Mouse (Mus musculus) retina, postnatal 7 days (tissue): Measurements from ENCODE around the gene Fam83c.

Source experiments
- DNase-seq: peaks from one replicate; pipeline ENCODE4 v3.0.0-alpha.2; 2012; ENCODE audit warnings: low read depth, low spot score

Gene Fam83c

GRCm38 (mm10) chr2:155826630-155827424, 7.8 kb downstream of the Fam83c start, which contains the start of gene Eif6:
Eif6 (minus strand) TSS chr2:155826925.
- DNase-seq = peak; percentile 74

GRCm38 (mm10) chr2:155825904-155826629, 8.6 kb downstream of the Fam83c start:
- DNase-seq = no peak

- no peak for DNase-seq
Measured at GRCm38 (mm10) chr2:155823722-155824121, 10.9 kb downstream of the Fam83c start.

GRCm38 (mm10) chr2:155820779-155821178, 13.9 kb downstream of the Fam83c start:
- no peak for DNase-seq

- DNase-seq = no peak
Measured at GRCm38 (mm10) chr2:155819449-155820251, 15.0 kb downstream of the Fam83c start.

GRCm38 (mm10) chr2:155819392-155819448, 15.4 kb downstream of the Fam83c start, which contains the start of gene BC029722:
BC029722 (minus strand) TSS chr2:155819426.
- DNase-seq = no peak

- DNase-seq = peak; percentile 72
Measured at GRCm38 (mm10) chr2:155818596-155819391, 15.9 kb downstream of the Fam83c start.

- DNase-seq = no peak
Measured at GRCm38 (mm10) chr2:155817301-155818245, 17.1 kb downstream of the Fam83c start.

- no peak for DNase-seq
Measured at GRCm38 (mm10) chr2:155816179-155816578, 18.5 kb downstream of the Fam83c start.

- no peak for DNase-seq
Measured at GRCm38 (mm10) chr2:155814829-155815228, 19.8 kb downstream of the Fam83c start.

- no peak for DNase-seq
Measured at GRCm38 (mm10) chr2:155812637-155813036, 22.0 kb downstream of the Fam83c start.

- DNase-seq = peak; percentile 49
Measured at GRCm38 (mm10) chr2:155811821-155812396, 22.7 kb downstream of the Fam83c start.

- DNase-seq = no peak
Measured at GRCm38 (mm10) chr2:155809620-155810019, 25.0 kb downstream of the Fam83c start.

GRCm38 (mm10) chr2:155807408-155807807, 27.2 kb downstream of the Fam83c start:
- no peak for DNase-seq

- DNase-seq = no peak
Measured at GRCm38 (mm10) chr2:155806548-155806947, 28.1 kb downstream of the Fam83c start.

GRCm38 (mm10) chr2:155805925-155806255, 28.8 kb downstream of the Fam83c start:
- DNase-seq = no peak

GRCm38 (mm10) chr2:155805231-155805924, 29.3 kb downstream of the Fam83c start:
- DNase-seq = no peak

- DNase-seq = no peak
Measured at GRCm38 (mm10) chr2:155804053-155804452, 30.6 kb downstream of the Fam83c start.

- no peak for DNase-seq
Measured at GRCm38 (mm10) chr2:155802761-155803160, 31.9 kb downstream of the Fam83c start.

- DNase-seq = no peak
Measured at GRCm38 (mm10) chr2:155798613-155799012, 36.0 kb downstream of the Fam83c start.
